Mouse (Mus musculus): Measurements from ENCODE around the gene BC048562.

DNA sequence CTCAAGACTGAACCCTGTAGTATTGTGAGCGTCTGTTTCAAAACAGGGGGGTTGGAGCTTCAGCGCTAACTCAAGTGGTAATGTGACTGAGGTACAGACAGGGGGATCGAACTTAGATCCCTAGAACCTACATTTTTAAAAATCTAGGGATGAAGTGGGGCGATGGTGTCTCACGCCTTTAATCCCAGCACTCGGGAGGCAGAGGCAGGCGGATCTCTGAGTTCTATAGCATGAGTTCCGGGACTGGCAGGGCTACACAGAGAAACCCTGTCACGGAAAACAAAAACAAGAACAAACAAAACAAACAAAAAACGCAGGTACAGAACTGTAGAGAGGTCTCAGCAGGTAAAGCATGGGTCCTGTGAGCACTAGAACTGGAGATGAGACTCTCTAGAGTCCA is 20.7 kb downstream of the BC048562 start:
- TF ChIP-seq POLR2A (IDR thresholded peaks at IDR 0.05; ENCODE audit: insufficient read depth, low read depth, low read length) (no peak), CTCF (IDR thresholded peaks at IDR 0.05) (no peak)
